Mouse (Mus musculus) heart, embryonic 15.5 days (tissue): Measurements from ENCODE around the gene Olfr1394. TPM values are rescaled to one million over a fixed set of nuclear protein-coding genes. Genes with fewer than 3 reads are reported as not detected.
"Not testable (repeated sequence)": the region's sequence is repeated elsewhere in the genome, so short reads cannot be mapped to it uniquely, and the experiment has no call there.

Source experiments
- ATAC-seq: fragments of 200-750 bp; cut with Nextera tagmentation; replicated peaks from 2 replicates; pipeline ENCODE4 v1.8.0; 2017; ENCODE audit warnings: low read depth, moderate TSS enrichment; ENCODE audit not compliant: insufficient number of reproducible peaks, insufficient read depth, low FRiP score
- H3K27ac ChIP-seq: fragments of 300-500 bp; sonication (generic); 2 replicates; pipeline ENCODE4 v1.5.1; 2015; ENCODE audit warnings: mild to moderate bottlenecking, inconsistent platforms
- H3K27me3 ChIP-seq: fragments of 300-500 bp; sonication (generic); 2 replicates; pipeline ENCODE4 v1.6.1; 2015; ENCODE audit warnings: inconsistent platforms
- H3K36me3 ChIP-seq: fragments of 300-500 bp; sonication (generic); 2 replicates; pipeline ENCODE4 v1.6.1; 2015; ENCODE audit warnings: mild to moderate bottlenecking, inconsistent platforms
- H3K4me1 ChIP-seq: fragments of 300-500 bp; sonication (generic); replicated peaks from 2 replicates; pipeline ENCODE4 v1.6.1; 2015; ENCODE audit warnings: inconsistent platforms
- H3K4me2 ChIP-seq: fragments of 300-500 bp; sonication (generic); 2 replicates; pipeline ENCODE4 v1.6.1; 2015; ENCODE audit warnings: inconsistent platforms, mild to moderate bottlenecking, moderate library complexity
- H3K4me3 ChIP-seq: fragments of 300-500 bp; sonication (generic); 2 replicates; pipeline ENCODE4 v1.5.1; 2015; ENCODE audit warnings: mild to moderate bottlenecking, inconsistent platforms
- H3K9ac ChIP-seq: fragments of 300-500 bp; sonication (generic); 2 replicates; pipeline ENCODE4 v1.6.1; 2015; ENCODE audit warnings: mild to moderate bottlenecking, inconsistent platforms
- H3K9me3 ChIP-seq: fragments of 300-500 bp; sonication (generic); replicated peaks from 2 replicates; pipeline ENCODE4 v1.6.1; 2016; ENCODE audit warnings: inconsistent platforms
- WGBS: fragments of 180-500 bp; shearing (Covaris S2); methylation state at CpG from one replicate; pipeline ENCODE4 v1.1.7; 2015; ENCODE audit warnings: mixed read lengths; 5-methylcytosine and 5-hydroxymethylcytosine counted together
- polyA plus RNA-seq: library from polyadenylated mRNA; unstranded; fragments of >200 nt; fragmentation: Nextera tagmentation; extraction: Ambion mirVana; gene quantifications from 2 replicates; pipeline ENCODE4 v1.2.1, GENCODE M21; 2015

Olfr1394 gene
- polyA plus RNA-seq, 1 experiment from 2014 or later, result not detected

- Histone ChIP-seq H3K36me3 (no peaks in the 10 kb centered on the region), H3K27ac (no peak overlapping the region), H3K27me3 (no peaks in the 10 kb centered on the region), H3K9me3 (no peaks in the 10 kb centered on the region), H3K4me3 (no peak overlapping the region), H3K4me2 (no peak overlapping the region), H3K4me1 (no peaks in the 10 kb centered on the region), H3K9ac (no peak overlapping the region)
- WGBS, result 82% methylated on average over 2 of the region's 2 CpGs
- ATAC-seq, result no peak
Observed at GRCm38 (mm10) chr11:49156821-49157814, 2.9 kb downstream of the Olfr1394 start.

- H3K4me1 ChIP-seq, result peaks cover 7% of the 10 kb centered on the region
- H3K9ac ChIP-seq, result no peak overlapping the region
- WGBS, result 7% methylated on average over 50 of the region's 50 CpGs
- H3K36me3 ChIP-seq, result no peaks in the 10 kb centered on the region
- H3K27me3 ChIP-seq, result peaks cover 30% of the 10 kb centered on the region
- H3K9me3 ChIP-seq, result no peaks in the 10 kb centered on the region; the same call in 1 of the 2 replicates
- H3K27ac ChIP-seq, result no peak overlapping the region
- ATAC-seq, result no peak
- peak overlapping the region; percentile 37 for H3K4me3 ChIP-seq
- H3K4me2 ChIP-seq, result peak overlapping the region; percentile 64
Observed at GRCm38 (mm10) chr11:49168839-49169611, 14.8 kb downstream of the Olfr1394 start.

- Histone ChIP-seq H3K9me3 (no peaks in the 10 kb centered on the region; the same call in 1 of the 2 replicates), H3K4me2 (no peak overlapping the region), H3K9ac (no peak overlapping the region), H3K36me3 (no peaks in the 10 kb centered on the region), H3K27ac (no peak overlapping the region), H3K27me3 (peaks cover 30% of the 10 kb centered on the region), H3K4me3 (no peak overlapping the region), H3K4me1 (peaks cover 7% of the 10 kb centered on the region)
- ATAC-seq, result no peak
- WGBS, result 83% methylated on average over 4 of the region's 4 CpGs
Observed at GRCm38 (mm10) chr11:49170576-49170975, 16.4 kb downstream of the Olfr1394 start.

- H3K4me1 ChIP-seq, result no peaks in the 10 kb centered on the region
- ATAC-seq, result no peak
- H3K27me3 ChIP-seq, result peaks cover 4% of the 10 kb centered on the region
- H3K36me3 ChIP-seq, result no peaks in the 10 kb centered on the region
- no peak overlapping the region for H3K4me3 ChIP-seq
- H3K27ac ChIP-seq, result no peak overlapping the region
- H3K9ac ChIP-seq, result no peak overlapping the region
- H3K9me3 ChIP-seq, result no peaks in the 10 kb centered on the region
- 76% methylated on average over 8 of the region's 8 CpGs for WGBS
- no peak overlapping the region for H3K4me2 ChIP-seq
Observed at GRCm38 (mm10) chr11:49175345-49175744, 21.2 kb downstream of the Olfr1394 start.

GRCm38 (mm10) chr11:49176047-49176779 lies 22.0 kb downstream of the Olfr1394 start:
- H3K4me1 ChIP-seq, H3K36me3 ChIP-seq, H3K4me3 ChIP-seq, H3K4me2 ChIP-seq, H3K27ac ChIP-seq, H3K9me3 ChIP-seq, H3K9ac ChIP-seq, H3K27me3 ChIP-seq, ATAC-seq: not testable (repeated sequence)
- WGBS, result 65% methylated on average over 4 of the region's 4 CpGs

- H3K27ac ChIP-seq, result no peak overlapping the region
- H3K36me3 ChIP-seq, result no peaks in the 10 kb centered on the region
- no peak; the same call in 1 of the 2 replicates for ATAC-seq
- H3K4me2 ChIP-seq, result no peak overlapping the region
- no peak overlapping the region for H3K4me3 ChIP-seq
- H3K9me3 ChIP-seq, result no peaks in the 10 kb centered on the region
- no peaks in the 10 kb centered on the region for H3K4me1 ChIP-seq
- H3K9ac ChIP-seq, result no peak overlapping the region
- no peaks in the 10 kb centered on the region for H3K27me3 ChIP-seq
- 49% methylated on average over 1 of the region's 1 CpGs for WGBS
Observed at GRCm38 (mm10) chr11:49183172-49183571, 29.0 kb downstream of the Olfr1394 start.

- Histone ChIP-seq H3K4me3 (peak overlapping the region; percentile 11), H3K4me1 (no peaks in the 10 kb centered on the region), H3K27ac (peak overlapping the region; percentile 35; the same call in 1 of the 2 replicates), H3K27me3 (no peaks in the 10 kb centered on the region), H3K4me2 (no peak overlapping the region), H3K9me3 (no peaks in the 10 kb centered on the region), H3K9ac (no peak overlapping the region), H3K36me3 (no peaks in the 10 kb centered on the region)
- WGBS, result 67% methylated on average over 6 of the region's 6 CpGs
- no peak for ATAC-seq
Observed at GRCm38 (mm10) chr11:49186452-49186851, 32.3 kb downstream of the Olfr1394 start.

- H3K9ac ChIP-seq, result no peak within 1 kb of the TSS
- H3K27ac ChIP-seq, result peak within 1 kb of the TSS; percentile 35; the same call in 1 of the 2 replicates
- no peaks in the 10 kb centered on the region for H3K4me1 ChIP-seq
- ATAC-seq, result no peak
- 0 out of 2 replicates have a peak within 1 kb of the TSS, but pooled peaks have one; percentile 9 for H3K4me2 ChIP-seq
- H3K9me3 ChIP-seq, result no peaks in the 10 kb centered on the region
- peak within 1 kb of the TSS; percentile 11 for H3K4me3 ChIP-seq
- no peaks in the 10 kb centered on the region for H3K27me3 ChIP-seq
- H3K36me3 ChIP-seq, result no peaks in the 10 kb centered on the region
- 64% methylated on average over 8 of the region's 8 CpGs for WGBS
Observed at GRCm38 (mm10) chr11:49186955-49187488, 32.8 kb downstream of the Olfr1394 start, which contains the start of gene Btnl9. TSS of gene Btnl9 (minus strand) at chr11:49187159.

GRCm38 (mm10) chr11:49187701-49188100 lies 33.5 kb downstream of the Olfr1394 start:
- Histone ChIP-seq H3K27me3 (no peaks in the 10 kb centered on the region), H3K36me3 (no peaks in the 10 kb centered on the region), H3K4me1 (no peaks in the 10 kb centered on the region), H3K4me3 (no peak overlapping the region), H3K9ac (no peak overlapping the region), H3K9me3 (no peaks in the 10 kb centered on the region), H3K4me2 (no peak overlapping the region), H3K27ac (peak overlapping the region; percentile 29; the same call in 1 of the 2 replicates)
- ATAC-seq, result no peak
- 67% methylated on average over 10 of the region's 10 CpGs for WGBS

- Histone ChIP-seq H3K4me1 (no peaks in the 10 kb centered on the region), H3K4me3 (no peak overlapping the region), H3K9me3 (no peaks in the 10 kb centered on the region), H3K27me3 (no peaks in the 10 kb centered on the region), H3K36me3 (no peaks in the 10 kb centered on the region), H3K27ac (no peak overlapping the region), H3K4me2 (no peak overlapping the region), H3K9ac (no peak overlapping the region)
- 3% methylated on average over 7 of the region's 7 CpGs for WGBS
- ATAC-seq, result no peak
Observed at GRCm38 (mm10) chr11:49189737-49190136, 35.6 kb downstream of the Olfr1394 start.
